Mouse (Mus musculus) heart, postnatal 4 days (tissue): Measurements from ENCODE around the gene Arhgef3. TPM values are rescaled to one million over a fixed set of nuclear protein-coding genes. Genes with fewer than 3 reads are reported as not detected.

Experiments
- DNase-seq: peaks from one replicate; pipeline ENCODE4 v3.0.0; 2021
- total RNA-seq, 2 experiments: library from RNA; stranded (reverse); gene quantifications; 2 replicates each; pipeline ENCODE4 v1.2.3; 2021

Gene Arhgef3
- total RNA-seq, 2 experiments from 2014 or later, result 30.5 to 31.9 TPM

- DNase-seq, result peak; percentile 16
Measured at GRCm38 (mm10) chr14:27271371-27272071, 156.8 kb downstream of the Arhgef3 start.

GRCm38 (mm10) chr14:27272072-27272834 lies 157.6 kb downstream of the Arhgef3 start:
- no peak for DNase-seq

- no peak for DNase-seq
Measured at GRCm38 (mm10) chr14:27272835-27273138, 158.1 kb downstream of the Arhgef3 start.

- DNase-seq, result no peak
Measured at GRCm38 (mm10) chr14:27273169-27273568, 158.5 kb downstream of the Arhgef3 start.

GRCm38 (mm10) chr14:27277259-27277658 lies 162.6 kb downstream of the Arhgef3 start:
- DNase-seq, result no peak

- DNase-seq, result no peak
Measured at GRCm38 (mm10) chr14:27280201-27280890, 165.6 kb downstream of the Arhgef3 start.

GRCm38 (mm10) chr14:27283956-27284355 lies 169.3 kb downstream of the Arhgef3 start:
- no peak for DNase-seq

- DNase-seq, result no peak
Measured at GRCm38 (mm10) chr14:27286202-27286601, 171.5 kb downstream of the Arhgef3 start.

GRCm38 (mm10) chr14:27289053-27289452 lies 174.4 kb downstream of the Arhgef3 start:
- no peak for DNase-seq

- DNase-seq, result no peak
Measured at GRCm38 (mm10) chr14:27292101-27292500, 177.4 kb downstream of the Arhgef3 start.

- no peak for DNase-seq
Measured at GRCm38 (mm10) chr14:27295821-27296220, 181.1 kb downstream of the Arhgef3 start.

- no peak for DNase-seq
Measured at GRCm38 (mm10) chr14:27296987-27297386, 182.3 kb downstream of the Arhgef3 start.

- no peak for DNase-seq
Measured at GRCm38 (mm10) chr14:27298875-27299274, 184.2 kb downstream of the Arhgef3 start.

GRCm38 (mm10) chr14:27299705-27300104 lies 185.0 kb downstream of the Arhgef3 start:
- no peak for DNase-seq

- no peak for DNase-seq
Measured at GRCm38 (mm10) chr14:27301768-27302499, 187.2 kb downstream of the Arhgef3 start.

GRCm38 (mm10) chr14:27303294-27303693 lies 188.6 kb downstream of the Arhgef3 start:
- DNase-seq, result no peak

GRCm38 (mm10) chr14:27304408-27304807 lies 189.7 kb downstream of the Arhgef3 start:
- no peak for DNase-seq

- no peak for DNase-seq
Measured at GRCm38 (mm10) chr14:27308761-27309160, 194.1 kb downstream of the Arhgef3 start.

GRCm38 (mm10) chr14:27310559-27311242 lies 196.0 kb downstream of the Arhgef3 start:
- DNase-seq, result no peak

GRCm38 (mm10) chr14:27312380-27312779 lies 197.7 kb downstream of the Arhgef3 start:
- no peak for DNase-seq

- DNase-seq, result no peak
Measured at GRCm38 (mm10) chr14:27315737-27316136, 201.0 kb downstream of the Arhgef3 start.

- DNase-seq, result no peak
Measured at GRCm38 (mm10) chr14:27317146-27317545, 202.4 kb downstream of the Arhgef3 start.
